Mouse (Mus musculus) mouse trophoblast stem cell (cell line): ENCODE data around the gene Rbbp6.

ENCODE experiments used
- in situ Hi-C, 2 experiments: fragments of 300-500 bp; cut with MseI, MboI; formaldehyde crosslinking; loops; 2 replicates in 1 of 2; 3 replicates in 1 of 2; pipeline ENCODE4 v1.15.1; 2025

The Rbbp6 gene

GRCm38 (mm10) chr7:122970864-122971420, 5.5 kb downstream of the Rbbp6 start:
- in situ Hi-C loops, result no loop called here

DNA sequence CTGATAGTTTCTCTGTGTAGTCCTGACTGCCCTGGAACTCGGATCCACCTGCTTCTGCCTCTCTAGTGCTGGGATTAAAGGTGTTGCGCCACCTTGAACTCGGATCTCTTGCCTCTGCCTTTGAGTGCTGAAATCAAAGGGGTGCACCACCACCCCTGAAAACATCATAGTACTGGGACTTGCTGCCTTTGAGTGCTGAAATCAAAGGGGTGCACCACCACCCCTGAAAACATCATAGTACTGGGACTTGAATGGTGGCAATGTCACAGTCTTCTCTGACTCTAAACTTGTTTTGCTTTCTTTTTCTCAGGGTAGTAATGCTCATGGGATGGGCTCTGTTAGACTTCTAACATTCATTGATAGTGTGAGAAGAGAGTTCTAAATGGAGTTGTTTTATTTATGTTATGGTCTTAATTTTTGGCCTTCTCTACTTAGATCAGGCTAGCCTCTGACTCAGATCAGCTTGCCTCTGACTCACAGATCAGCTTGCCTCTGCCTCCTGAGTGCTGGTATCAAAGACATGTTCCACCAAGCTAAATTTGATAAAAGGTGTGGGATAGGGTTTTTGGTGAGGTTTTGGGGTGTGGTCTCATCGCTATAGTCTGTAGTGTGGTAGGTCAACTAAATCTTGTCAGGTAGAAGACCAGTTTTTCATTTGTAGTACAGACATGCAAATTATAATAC, 6.7 kb downstream of the Rbbp6 start:
- in situ Hi-C loops, result no loop called here

- in situ Hi-C loops, result no loop called here
Measured at GRCm38 (mm10) chr7:122979514-122979913, 14.0 kb downstream of the Rbbp6 start.

GRCm38 (mm10) chr7:122998189-122998588, 32.7 kb downstream of the Rbbp6 start:
- in situ Hi-C loops, result no loop called here

DNA sequence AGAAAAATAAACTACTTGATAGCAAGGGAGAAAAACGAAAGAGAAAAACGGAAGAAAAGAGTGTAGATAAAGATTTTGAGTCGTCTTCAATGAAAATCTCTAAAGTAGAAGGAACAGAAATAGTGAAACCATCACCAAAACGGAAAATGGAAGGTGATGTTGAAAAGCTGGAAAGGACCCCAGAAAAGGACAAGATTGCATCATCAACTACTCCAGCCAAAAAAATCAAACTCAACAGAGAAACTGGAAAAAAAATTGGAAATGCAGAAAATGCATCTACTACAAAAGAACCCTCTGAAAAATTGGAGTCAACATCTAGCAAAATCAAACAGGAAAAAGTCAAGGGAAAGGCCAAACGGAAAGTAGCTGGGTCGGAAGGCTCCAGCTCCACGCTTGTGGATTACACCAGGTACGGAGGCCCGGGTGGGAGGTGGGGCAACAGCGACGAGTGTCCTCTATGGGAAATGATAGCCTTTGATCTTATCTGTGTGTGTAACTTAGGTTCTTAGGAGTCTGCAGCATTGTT, 34.4 kb downstream of the Rbbp6 start:
- in situ Hi-C loops, result no loop called here

- in situ Hi-C loops, result no loop called here
Measured at GRCm38 (mm10) chr7:123000796-123001195, 35.3 kb downstream of the Rbbp6 start.

DNA sequence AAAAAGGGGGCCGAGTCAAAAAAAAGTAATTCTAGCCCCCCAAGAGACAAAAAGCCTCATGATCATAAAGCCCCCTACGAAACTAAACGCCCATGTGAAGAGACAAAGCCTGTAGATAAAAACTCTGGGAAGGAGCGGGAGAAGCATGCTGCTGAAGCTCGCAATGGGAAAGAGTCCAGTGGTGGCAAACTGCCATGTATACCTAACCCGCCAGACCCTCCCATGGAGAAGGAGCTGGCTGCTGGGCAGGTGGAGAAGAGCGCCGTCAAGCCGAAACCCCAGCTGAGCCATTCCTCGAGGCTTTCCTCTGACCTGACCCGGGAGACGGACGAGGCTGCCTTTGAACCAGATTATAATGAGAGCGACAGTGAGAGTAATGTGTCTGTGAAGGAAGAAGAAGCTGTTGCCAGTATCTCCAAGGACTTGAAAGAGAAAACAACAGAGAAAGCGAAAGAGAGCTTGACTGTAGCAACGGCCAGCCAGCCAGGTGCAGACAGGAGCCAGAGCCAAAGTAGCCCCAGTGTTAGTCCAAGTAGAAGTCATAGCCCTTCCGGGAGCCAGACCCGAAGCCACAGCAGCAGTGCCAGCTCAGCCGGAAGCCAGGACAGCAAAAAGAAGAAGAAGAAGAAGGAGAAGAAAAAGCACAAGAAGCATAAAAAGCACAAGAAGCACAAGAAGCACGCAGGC, 36.0 kb downstream of the Rbbp6 start:
- in situ Hi-C loops, result no loop called here

DNA sequence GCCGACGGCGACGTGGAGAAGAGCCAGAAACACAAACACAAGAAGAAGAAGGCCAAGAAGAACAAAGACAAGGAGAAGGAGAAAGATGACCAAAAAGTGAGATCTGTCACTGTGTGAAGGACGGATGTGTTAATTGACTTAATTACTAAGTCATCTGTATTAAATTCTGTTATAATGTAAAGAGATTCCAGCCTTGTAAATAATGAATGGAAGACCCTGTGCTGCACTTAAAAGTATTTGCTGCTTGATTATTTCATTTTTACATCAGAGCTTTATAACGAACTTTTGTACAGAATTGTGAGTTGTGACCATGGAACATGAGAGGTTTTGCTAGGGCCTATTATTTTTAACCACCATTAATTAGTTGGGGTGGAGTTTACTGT, 36.5 kb downstream of the Rbbp6 start:
- in situ Hi-C loops, result no loop called here

- in situ Hi-C loops, result no loop called here
Measured at GRCm38 (mm10) chr7:123003207-123003606, 37.7 kb downstream of the Rbbp6 start.

- in situ Hi-C loops, result no loop called here
Measured at GRCm38 (mm10) chr7:123004442-123004841, 39.0 kb downstream of the Rbbp6 start.

- in situ Hi-C loops, result no loop called here
Measured at GRCm38 (mm10) chr7:123006251-123006650, 40.8 kb downstream of the Rbbp6 start.

DNA sequence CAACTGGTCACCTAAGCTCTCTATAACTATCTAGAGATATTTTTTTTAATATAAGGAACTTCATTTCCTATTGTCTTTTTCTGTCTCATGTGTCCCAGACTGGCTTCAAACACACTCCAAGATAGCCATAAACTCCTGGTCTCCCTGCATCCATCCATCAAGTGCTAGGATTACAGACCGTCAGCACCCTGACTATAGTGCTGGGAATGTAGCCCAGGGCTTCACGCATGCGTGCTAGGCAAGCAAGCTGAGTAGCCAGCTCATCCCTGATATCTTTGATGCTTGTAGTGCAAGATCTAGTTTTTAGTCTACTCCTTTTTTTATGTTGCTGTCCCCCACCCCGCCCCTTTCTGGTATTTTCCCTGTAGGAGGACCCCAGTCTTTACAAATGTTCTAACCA, 42.3 kb downstream of the Rbbp6 start:
- in situ Hi-C loops, result no loop called here

GRCm38 (mm10) chr7:123013466-123013865, 48.0 kb downstream of the Rbbp6 start:
- in situ Hi-C loops, result no loop called here

GRCm38 (mm10) chr7:123014729-123015128, 49.2 kb downstream of the Rbbp6 start:
- in situ Hi-C loops, result no loop called here

DNA sequence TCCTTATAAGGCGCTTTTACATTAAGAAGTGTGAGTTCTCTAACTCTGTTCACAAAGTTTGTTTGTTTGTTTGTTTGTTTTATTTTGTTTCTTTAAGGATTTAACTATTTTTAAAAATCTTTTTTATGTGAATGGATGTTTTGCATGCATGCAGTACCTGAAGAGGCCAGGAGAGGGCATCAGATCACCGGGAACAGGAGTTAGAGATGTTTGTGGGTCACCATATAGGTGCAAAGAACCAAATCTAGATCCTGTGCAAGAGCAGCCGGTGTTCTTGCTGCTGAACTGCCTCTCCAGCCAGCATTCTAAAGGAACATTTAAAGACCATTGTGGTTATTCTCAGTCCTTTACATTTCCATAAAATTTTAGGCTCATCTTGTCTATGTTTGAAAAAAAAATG, 52.1 kb downstream of the Rbbp6 start:
- in situ Hi-C loops, result no loop called here

DNA sequence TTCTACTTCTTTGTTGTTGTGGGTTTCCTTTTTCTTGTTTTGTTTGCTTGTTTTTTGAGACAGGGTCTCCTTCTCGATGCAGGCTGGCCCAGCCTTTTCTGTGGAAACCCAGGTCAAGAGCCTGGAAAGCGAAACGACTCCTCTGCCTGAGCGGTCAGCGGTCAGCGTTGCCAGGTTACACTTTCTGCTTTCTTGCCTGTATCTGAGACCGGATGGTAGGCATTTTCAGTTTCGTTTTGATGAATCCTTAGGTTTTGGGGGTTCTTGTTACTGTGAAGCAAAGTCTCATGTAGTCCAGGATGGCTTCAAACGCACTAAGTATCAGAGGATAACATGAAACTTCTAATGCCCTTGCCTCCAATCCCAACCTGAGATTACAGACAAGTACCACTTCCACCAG, 59.6 kb downstream of the Rbbp6 start:
- in situ Hi-C loops, result loop anchor here (25.0 kb wide), 1 partner anchor 437 kb away; the partner anchor contains the start of gene Aqp8 (in 2 of the 2)

GRCm38 (mm10) chr7:123030295-123030694, 64.8 kb downstream of the Rbbp6 start:
- in situ Hi-C loops, result loop anchor here (25.0 kb wide), 1 partner anchor 432 kb away; the partner anchor contains the start of gene Aqp8 (in 2 of the 2)

- in situ Hi-C loops, result loop anchor here (25.0 kb wide), 1 partner anchor 432 kb away; the partner anchor contains the start of gene Aqp8 (in 2 of the 2)
Measured at GRCm38 (mm10) chr7:123030709-123031181, 65.3 kb downstream of the Rbbp6 start.

- in situ Hi-C loops, result loop anchor here (25.0 kb wide), 1 partner anchor 431 kb away; the partner anchor contains the start of gene Aqp8 (in 2 of the 2)
Measured at GRCm38 (mm10) chr7:123031211-123031743, 65.8 kb downstream of the Rbbp6 start.

GRCm38 (mm10) chr7:123035314-123035713, 69.8 kb downstream of the Rbbp6 start:
- in situ Hi-C loops, result loop anchor here (25.0 kb wide), 1 partner anchor 427 kb away; the partner anchor contains the start of gene Aqp8 (in 2 of the 2)

DNA sequence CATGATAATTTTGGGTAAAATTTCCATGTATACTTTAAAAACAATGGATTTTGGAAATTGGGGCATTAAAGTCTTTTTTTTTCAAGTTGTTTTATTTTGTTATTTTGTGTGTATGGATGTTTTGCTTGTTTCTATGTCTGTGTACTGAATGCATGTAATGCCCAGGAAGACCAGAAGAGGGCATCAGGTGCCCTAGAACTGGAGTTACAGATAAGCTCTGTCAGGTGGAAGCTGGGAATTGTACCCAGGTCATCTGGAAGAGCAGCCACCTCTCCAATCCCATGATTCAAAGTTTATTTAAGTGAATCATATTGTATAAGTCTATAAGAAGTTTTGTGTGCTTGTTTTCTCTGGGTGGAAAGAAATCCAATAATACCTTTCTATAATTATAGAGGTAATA, 73.8 kb downstream of the Rbbp6 start:
- in situ Hi-C loops, result loop anchor here (25.0 kb wide), 1 partner anchor 423 kb away; the partner anchor contains the start of gene Aqp8 (in 2 of the 2)

DNA sequence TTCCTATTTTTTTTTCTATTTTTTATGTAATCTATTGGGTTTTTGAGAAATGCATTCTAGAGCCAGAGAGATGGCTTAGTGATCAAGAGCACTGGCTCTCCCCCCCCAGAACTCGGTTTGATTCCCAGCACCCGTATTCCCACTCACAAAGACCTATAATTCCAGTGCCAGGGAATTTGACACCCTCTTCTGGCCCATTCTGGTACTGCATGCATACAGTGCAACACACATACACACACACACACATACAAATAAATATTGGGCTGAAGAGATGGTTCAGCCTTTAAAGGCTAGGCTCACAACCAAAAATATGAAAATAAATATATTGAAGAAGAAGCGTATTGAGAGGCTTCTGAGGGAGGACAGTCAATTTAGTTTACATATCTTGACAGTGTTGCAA, 79.7 kb downstream of the Rbbp6 start:
- in situ Hi-C loops, result loop anchor here (25.0 kb wide), 1 partner anchor 417 kb away; the partner anchor contains the start of gene Aqp8 (in 2 of the 2)
